Mouse (Mus musculus) bone marrow, adult 2 months (tissue): ENCODE measurements at regions not wholly inside any gene's neighbourhood (a gene's known extent, or its start where the extent isn't known, plus 50 kb on each side); places are given as distances from the start of the nearest gene placed in this dataset.

Experiments
- H3K27ac ChIP-seq: fragments of 200-500 bp; 2 replicates; pipeline ENCODE4 v1.5.1; 2012; ENCODE audit warnings: low read depth, mild to moderate bottlenecking, control low read depth, inconsistent platforms, low read length; ENCODE audit not compliant: control insufficient read depth, poor library complexity, insufficient read depth
- H3K4me1 ChIP-seq: fragments of 200-500 bp; 2 replicates; pipeline ENCODE4 v1.6.1; 2011; ENCODE audit warnings: low read length; ENCODE audit not compliant: control insufficient read depth, insufficient read depth
- H3K4me3 ChIP-seq: fragments of 200-500 bp; replicated peaks from 2 replicates; pipeline ENCODE3; 2011; ENCODE audit warnings: mild to moderate bottlenecking, low read depth, low read length, control low read depth; ENCODE audit not compliant: control insufficient read depth
- CTCF ChIP-seq: fragments of 200-500 bp; IDR thresholded peaks from 2 replicates; pipeline ENCODE4 v1.5.1; 2011; ENCODE audit warnings: low read length, control low read depth; ENCODE audit not compliant: control insufficient read depth, insufficient read depth
- POLR2A ChIP-seq: fragments of 200-500 bp; IDR thresholded peaks from 2 replicates; pipeline ENCODE4 v1.6.1; 2011; ENCODE audit warnings: low read depth, mild to moderate bottlenecking, control low read depth, low read length, borderline replicate concordance; ENCODE audit not compliant: control insufficient read depth
- WGBS: fragments of 180-500 bp; shearing (Covaris S2); methylation state at CpG from one replicate; pipeline ENCODE4 v1.1.7; 2018; 5-methylcytosine and 5-hydroxymethylcytosine counted together

DNA sequence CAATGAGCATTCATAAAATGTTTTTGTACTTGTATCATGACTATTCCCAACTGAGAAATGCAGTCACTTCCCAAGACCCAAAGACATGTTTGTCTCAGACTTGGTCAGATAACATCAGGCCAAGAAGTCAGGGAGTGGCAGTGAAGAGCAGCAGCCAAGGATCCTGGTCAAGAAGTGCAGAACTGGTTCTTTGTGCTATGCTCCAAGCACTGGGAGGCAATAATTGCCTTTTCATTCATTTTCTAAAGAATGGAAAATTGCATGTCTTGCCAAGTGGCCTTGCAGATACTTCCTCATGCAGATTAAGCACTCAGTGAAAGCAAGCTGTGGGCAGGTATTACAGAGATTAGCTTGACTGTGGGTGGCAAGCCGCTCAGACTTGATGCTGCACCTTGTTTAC, 253.5 kb upstream of the Atp2b1 start:
- TF ChIP-seq POLR2A (no peak), CTCF (no peak)
- no peaks in the 10 kb centered on the region for H3K4me1 ChIP-seq
- 61% methylated on average over 1 of the region's 1 CpGs for WGBS
- no peak overlapping the region for H3K4me3 ChIP-seq
- H3K27ac ChIP-seq, result no peak overlapping the region

DNA sequence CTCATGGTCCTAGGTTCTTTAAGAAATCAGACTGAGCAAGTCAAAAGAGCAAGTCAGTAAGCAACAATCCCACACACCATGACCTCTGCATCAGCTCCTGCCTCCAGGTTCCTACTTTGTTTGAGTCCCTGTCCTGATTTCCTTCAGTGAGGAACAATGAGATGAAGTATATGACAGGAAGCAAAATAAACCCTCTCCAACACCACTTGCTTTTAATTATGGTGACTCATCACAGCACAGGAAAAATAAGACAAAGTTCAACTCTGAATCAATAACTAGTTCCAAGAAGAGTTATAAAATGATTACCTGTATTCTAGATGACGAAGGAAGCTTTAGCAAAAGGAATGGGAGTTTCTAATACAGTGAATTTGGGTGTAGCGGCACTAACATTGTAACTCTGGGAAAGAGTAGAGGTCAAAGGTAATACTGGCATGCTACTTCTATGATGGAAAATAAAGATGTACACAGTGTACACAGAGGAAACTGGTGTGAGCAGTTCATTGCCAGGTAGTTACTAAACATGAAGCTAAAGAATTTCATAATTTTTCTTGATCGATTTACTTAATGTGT, 248.2 kb upstream of the Atp2b1 start:
- no peaks in the 10 kb centered on the region for H3K4me1 ChIP-seq
- TF ChIP-seq CTCF (no peak), POLR2A (no peak)
- no peak overlapping the region for H3K27ac ChIP-seq
- 85% methylated on average over 3 of the region's 3 CpGs for WGBS
- H3K4me3 ChIP-seq, result no peak overlapping the region

DNA sequence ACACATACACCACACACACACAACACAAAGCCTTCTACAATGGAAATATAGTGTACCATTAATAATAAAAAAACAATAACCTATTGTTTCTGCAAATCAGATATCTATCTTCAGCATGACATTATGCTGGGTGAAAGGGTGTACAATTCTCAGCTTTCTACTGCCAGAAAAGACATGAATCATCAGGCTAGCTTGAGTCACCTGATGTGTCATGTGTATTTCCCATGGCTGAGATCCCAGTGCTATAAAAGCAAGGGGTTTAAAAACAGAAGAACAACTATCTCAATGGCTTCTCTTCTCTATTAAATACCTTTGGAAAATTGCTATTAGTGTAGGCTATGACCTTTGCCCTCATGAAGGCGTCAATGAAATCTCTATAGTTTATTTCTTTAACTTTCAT, 246.5 kb upstream of the Atp2b1 start:
- 83% methylated on average over 1 of the region's 1 CpGs for WGBS
- no peaks in the 10 kb centered on the region for H3K4me1 ChIP-seq
- TF ChIP-seq POLR2A (no peak), CTCF (no peak)
- H3K27ac ChIP-seq, result no peak overlapping the region
- H3K4me3 ChIP-seq, result no peak overlapping the region

DNA sequence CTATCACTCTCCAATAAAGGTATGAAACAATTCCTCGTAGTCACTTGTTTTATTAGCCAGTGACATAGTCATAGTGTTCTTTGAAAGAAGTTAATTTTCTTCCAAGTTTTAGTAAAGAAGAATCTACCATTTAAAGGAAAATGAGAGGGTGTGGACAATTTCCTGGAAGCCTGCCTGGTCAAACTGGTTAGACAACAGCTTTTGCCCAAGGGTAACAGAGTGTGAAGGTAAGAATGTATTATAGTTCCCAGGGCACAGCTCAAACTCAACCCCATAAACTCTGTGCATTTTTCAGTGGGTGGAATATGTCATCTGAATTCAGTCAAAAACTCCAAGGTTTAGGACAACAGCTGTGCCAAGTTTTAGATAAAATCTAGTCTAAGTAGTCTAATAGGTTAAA, 240.1 kb upstream of the Atp2b1 start:
- H3K4me3 ChIP-seq, result no peak overlapping the region
- H3K27ac ChIP-seq, result no peak overlapping the region
- TF ChIP-seq POLR2A (no peak), CTCF (no peak)
- no peaks in the 10 kb centered on the region for H3K4me1 ChIP-seq
- WGBS, result 78% methylated on average over 1 of the region's 1 CpGs

DNA sequence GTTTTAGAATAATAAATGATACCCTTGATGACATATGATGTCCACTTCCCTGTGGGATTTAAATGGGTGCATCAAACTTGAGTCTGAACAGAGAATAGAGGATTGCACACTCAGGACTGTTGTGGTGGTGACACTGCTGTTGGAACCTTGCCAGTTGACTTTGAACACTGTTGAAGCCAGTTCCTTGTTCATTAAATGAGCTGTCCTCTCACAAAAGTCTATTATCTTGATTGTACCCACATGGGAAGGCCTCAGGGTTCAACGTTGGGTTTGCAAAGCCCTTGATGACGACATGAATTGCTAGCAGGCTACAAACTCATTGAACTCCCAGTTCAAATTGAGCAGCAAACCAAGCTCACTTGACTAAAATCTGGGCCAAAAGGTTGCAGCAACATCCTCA, 237.3 kb upstream of the Atp2b1 start:
- TF ChIP-seq CTCF, result no peak
- no peak for TF ChIP-seq POLR2A
- Histone ChIP-seq H3K27ac (no peak overlapping the region), H3K4me1 (no peaks in the 10 kb centered on the region)

DNA sequence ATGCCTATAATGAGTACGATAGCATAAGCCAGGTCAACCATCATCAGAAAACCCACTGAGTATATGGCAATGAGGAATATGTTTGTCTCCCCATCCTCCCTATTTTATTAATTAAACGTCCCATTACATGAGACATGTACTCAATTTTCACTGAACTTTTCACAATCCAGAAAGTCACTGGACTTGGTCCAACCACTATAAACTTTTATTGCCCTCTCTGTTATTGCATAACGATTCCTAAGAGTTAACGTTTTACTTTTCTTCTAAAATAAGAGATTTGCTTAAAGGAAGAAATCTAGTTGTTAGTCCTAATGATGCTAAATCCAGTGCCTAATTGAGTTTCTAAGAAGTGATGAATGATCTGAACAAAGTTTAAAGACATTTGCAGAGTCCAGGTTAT, 236.0 kb upstream of the Atp2b1 start:
- Histone ChIP-seq H3K4me1 (no peaks in the 10 kb centered on the region), H3K27ac (no peak overlapping the region), H3K4me3 (no peak overlapping the region)
- WGBS, result 79% methylated on average over 4 of the region's 4 CpGs
- TF ChIP-seq POLR2A (no peak), CTCF (no peak)

More for the DNA sequence above, 237.3 kb upstream of the Atp2b1 start:
- 72% methylated on average over 2 of the region's 2 CpGs for WGBS
- no peak overlapping the region for H3K4me3 ChIP-seq

DNA sequence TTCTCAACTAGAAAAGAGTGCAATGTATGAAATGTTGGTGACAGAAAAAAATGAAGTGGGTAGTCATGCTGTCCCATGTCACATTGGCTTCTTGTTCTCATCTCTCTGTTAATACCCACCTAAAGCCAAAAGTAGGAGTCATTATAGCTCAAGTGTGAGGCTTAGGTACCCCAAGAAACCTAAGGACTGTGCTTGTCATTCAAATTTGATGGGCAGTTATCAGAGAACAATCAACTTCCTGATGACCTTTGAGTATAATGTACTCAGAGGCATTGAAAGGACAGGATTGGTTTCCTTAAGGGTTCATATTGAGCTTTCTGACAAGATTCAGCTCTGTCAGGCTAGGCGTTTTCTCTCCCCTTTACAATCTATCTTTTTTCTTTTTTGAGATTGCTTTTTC, 231.8 kb upstream of the Atp2b1 start:
- H3K4me3 ChIP-seq, result no peak overlapping the region
- TF ChIP-seq POLR2A (no peak), CTCF (no peak)
- H3K27ac ChIP-seq, result no peak overlapping the region
- H3K4me1 ChIP-seq, result no peaks in the 10 kb centered on the region
- WGBS, result 86% methylated on average over 1 of the region's 1 CpGs

DNA sequence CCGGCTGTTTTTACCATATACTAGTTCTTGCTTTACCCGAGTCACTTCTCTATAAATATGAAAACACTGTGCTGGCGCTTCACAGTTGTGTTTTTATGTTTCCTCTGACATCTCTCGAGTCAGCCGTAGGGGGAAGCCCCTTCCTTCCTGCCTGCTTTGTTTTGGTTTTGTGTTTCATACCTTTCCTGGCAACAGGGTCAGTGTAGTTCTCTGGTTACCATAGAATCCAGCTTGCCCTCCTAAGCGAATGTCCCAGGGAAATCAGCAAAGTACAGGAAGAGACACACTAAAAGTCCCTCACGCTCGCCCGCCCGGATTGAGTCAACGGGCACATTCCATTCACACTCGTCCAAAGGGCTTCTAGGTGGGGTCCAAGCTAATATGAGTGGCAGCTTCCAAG, 230.0 kb upstream of the Atp2b1 start:
- Histone ChIP-seq H3K4me3 (peak overlapping the region; percentile 47), H3K27ac (no peak overlapping the region; the same call in 1 of the 2 replicates), H3K4me1 (no peaks in the 10 kb centered on the region)
- 3% methylated on average over 12 of the region's 12 CpGs for WGBS
- no peak for TF ChIP-seq POLR2A
- no peak for TF ChIP-seq CTCF

DNA sequence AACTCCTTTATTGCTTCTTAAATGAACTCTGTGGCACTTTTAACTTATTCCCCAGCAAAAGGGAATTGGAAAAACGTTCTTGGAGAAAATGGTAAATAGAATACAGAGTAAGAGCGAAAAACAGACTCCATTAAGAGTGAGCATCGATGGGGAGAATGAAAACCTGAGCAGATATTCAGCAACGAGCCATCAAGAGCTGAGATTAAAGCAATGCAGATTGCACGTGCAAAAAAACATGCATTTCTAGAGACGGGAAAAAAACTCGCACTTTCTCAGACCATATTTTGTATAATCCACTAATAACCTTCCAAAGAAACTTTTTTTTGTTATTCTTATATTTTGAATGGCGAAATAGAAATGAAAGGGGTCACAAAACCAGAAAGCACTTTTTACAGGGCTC, 229.5 kb upstream of the Atp2b1 start:
- TF ChIP-seq POLR2A (no peak), CTCF (no peak)
- Histone ChIP-seq H3K4me3 (no peak overlapping the region), H3K4me1 (no peaks in the 10 kb centered on the region), H3K27ac (no peak overlapping the region)
- 61% methylated on average over 8 of the region's 8 CpGs for WGBS
